Mouse (Mus musculus): ENCODE data around the gene Ppp1r9a. TPM values are rescaled to one million over a fixed set of nuclear protein-coding genes. Genes with fewer than 3 reads are reported as not detected.
A peak's percentile ranks its signal among the peaks of the same experiment; 100 is the strongest.

Ppp1r9a gene
- polyA plus RNA-seq, 1 experiment from 2014 or later, result 21.3 TPM

GRCm38 (mm10) chr6:5083957-5084356 lies 181.2 kb downstream of the Ppp1r9a start:
- Histone ChIP-seq H3K4me2 (ENCODE audit: low read length) (no peak overlapping the region), H3K27me3 (replicated peaks; ENCODE audit: control insufficient read depth, insufficient read depth, low read length) (no peaks in the 10 kb centered on the region), H3K27ac (ENCODE audit: low read depth, low read length) (no peak overlapping the region), H3K9ac (ENCODE audit: low read length) (no peak overlapping the region), H3K4me1 (ENCODE audit: control insufficient read depth, insufficient read depth, low read length) (peaks cover 6% of the 10 kb centered on the region; the same call in 1 of the 2 replicates), H3K9me3 (replicated peaks; ENCODE audit: control insufficient read depth, low read length) (no peaks in the 10 kb centered on the region), H3K4me3 (ENCODE audit: low read depth, low read length) (no peak overlapping the region), H3K36me3 (ENCODE audit: control insufficient read depth, insufficient read depth, low read length) (no peaks in the 10 kb centered on the region)
- ATAC-seq (no peak), DNase-seq (ENCODE audit: low spot score) (no peak)
- 65% methylated on average over 4 of the region's 4 CpGs for WGBS

- H3K4me3 ChIP-seq (ENCODE audit: low read depth, low read length), result no peak overlapping the region
- H3K4me1 ChIP-seq (ENCODE audit: control insufficient read depth, insufficient read depth, low read length), result no peaks in the 10 kb centered on the region
- no peaks in the 10 kb centered on the region for H3K36me3 ChIP-seq (ENCODE audit: control insufficient read depth, insufficient read depth, low read length)
- H3K9me3 ChIP-seq (replicated peaks; ENCODE audit: control insufficient read depth, low read length), result no peaks in the 10 kb centered on the region
- H3K27me3 ChIP-seq (replicated peaks; ENCODE audit: control insufficient read depth, insufficient read depth, low read length), result no peaks in the 10 kb centered on the region
- DNase-seq (ENCODE audit: low spot score) (no peak), ATAC-seq (no peak)
- H3K9ac ChIP-seq (ENCODE audit: low read length), result no peak overlapping the region
- no peak overlapping the region for H3K4me2 ChIP-seq (ENCODE audit: low read length)
- H3K27ac ChIP-seq (ENCODE audit: low read depth, low read length), result no peak overlapping the region
- WGBS, result 89% methylated on average over 7 of the region's 7 CpGs
These were observed 189.2 kb downstream of the Ppp1r9a start for GRCm38 (mm10) chr6:5091873-5092272.

- DNase-seq (ENCODE audit: low spot score), result no peak
- WGBS, result 91% methylated on average over 4 of the region's 4 CpGs
- H3K27me3 ChIP-seq (replicated peaks; ENCODE audit: control insufficient read depth, insufficient read depth, low read length), result no peaks in the 10 kb centered on the region
- H3K9ac ChIP-seq (ENCODE audit: low read length), result no peak overlapping the region
- no peaks in the 10 kb centered on the region for H3K4me1 ChIP-seq (ENCODE audit: control insufficient read depth, insufficient read depth, low read length)
- no peak overlapping the region for H3K4me2 ChIP-seq (ENCODE audit: low read length)
- H3K9me3 ChIP-seq (replicated peaks; ENCODE audit: control insufficient read depth, low read length), result no peaks in the 10 kb centered on the region
- no peak overlapping the region for H3K27ac ChIP-seq (ENCODE audit: low read depth, low read length)
- H3K4me3 ChIP-seq (ENCODE audit: low read depth, low read length), result no peak overlapping the region
- ATAC-seq, result no peak
- H3K36me3 ChIP-seq (ENCODE audit: control insufficient read depth, insufficient read depth, low read length), result no peaks in the 10 kb centered on the region
These were observed 190.1 kb downstream of the Ppp1r9a start for GRCm38 (mm10) chr6:5092795-5093194.

GRCm38 (mm10) chr6:5093516-5093915 lies 190.8 kb downstream of the Ppp1r9a start:
- DNase-seq (ENCODE audit: low spot score) (peak; percentile 23), ATAC-seq (no peak)
- Histone ChIP-seq H3K4me3 (ENCODE audit: low read depth, low read length) (no peak overlapping the region), H3K27me3 (replicated peaks; ENCODE audit: control insufficient read depth, insufficient read depth, low read length) (no peaks in the 10 kb centered on the region), H3K27ac (ENCODE audit: low read depth, low read length) (no peak overlapping the region), H3K4me1 (ENCODE audit: control insufficient read depth, insufficient read depth, low read length) (no peaks in the 10 kb centered on the region), H3K9me3 (replicated peaks; ENCODE audit: control insufficient read depth, low read length) (no peaks in the 10 kb centered on the region), H3K36me3 (ENCODE audit: control insufficient read depth, insufficient read depth, low read length) (no peaks in the 10 kb centered on the region), H3K9ac (ENCODE audit: low read length) (no peak overlapping the region), H3K4me2 (ENCODE audit: low read length) (no peak overlapping the region)
- WGBS, result 86% methylated on average over 4 of the region's 4 CpGs

GRCm38 (mm10) chr6:5095365-5095973 lies 192.8 kb downstream of the Ppp1r9a start:
- no peak overlapping the region for H3K4me2 ChIP-seq (ENCODE audit: low read length)
- no peaks in the 10 kb centered on the region for H3K9me3 ChIP-seq (replicated peaks; ENCODE audit: control insufficient read depth, low read length)
- H3K27ac ChIP-seq (ENCODE audit: low read depth, low read length), result no peak overlapping the region
- 92% methylated on average over 9 of the region's 9 CpGs for whole genome bisulfite sequencing
- no peaks in the 10 kb centered on the region for H3K27me3 ChIP-seq (replicated peaks; ENCODE audit: control insufficient read depth, insufficient read depth, low read length)
- H3K4me1 ChIP-seq (ENCODE audit: control insufficient read depth, insufficient read depth, low read length), result no peaks in the 10 kb centered on the region
- no peaks in the 10 kb centered on the region for H3K36me3 ChIP-seq (ENCODE audit: control insufficient read depth, insufficient read depth, low read length)
- DNase-seq (ENCODE audit: low spot score), result no peak
- H3K9ac ChIP-seq (ENCODE audit: low read length), result no peak overlapping the region
- ATAC-seq, result no peak
- no peak overlapping the region for H3K4me3 ChIP-seq (ENCODE audit: low read depth, low read length)

GRCm38 (mm10) chr6:5097309-5097708 lies 194.6 kb downstream of the Ppp1r9a start:
- DNase-seq (ENCODE audit: low spot score) (no peak), ATAC-seq (no peak)
- Histone ChIP-seq H3K27me3 (replicated peaks; ENCODE audit: control insufficient read depth, insufficient read depth, low read length) (no peaks in the 10 kb centered on the region), H3K27ac (ENCODE audit: low read depth, low read length) (no peak overlapping the region), H3K4me2 (ENCODE audit: low read length) (no peak overlapping the region), H3K4me3 (ENCODE audit: low read depth, low read length) (no peak overlapping the region), H3K36me3 (ENCODE audit: control insufficient read depth, insufficient read depth, low read length) (no peaks in the 10 kb centered on the region), H3K9me3 (replicated peaks; ENCODE audit: control insufficient read depth, low read length) (no peaks in the 10 kb centered on the region), H3K4me1 (ENCODE audit: control insufficient read depth, insufficient read depth, low read length) (no peaks in the 10 kb centered on the region), H3K9ac (ENCODE audit: low read length) (no peak overlapping the region)
- 60% methylated on average over 3 of the region's 3 CpGs for WGBS

- Histone ChIP-seq H3K4me3 (ENCODE audit: low read depth, low read length) (no peak overlapping the region), H3K27ac (ENCODE audit: low read depth, low read length) (no peak overlapping the region), H3K4me1 (ENCODE audit: control insufficient read depth, insufficient read depth, low read length) (no peaks in the 10 kb centered on the region), H3K4me2 (ENCODE audit: low read length) (no peak overlapping the region), H3K27me3 (replicated peaks; ENCODE audit: control insufficient read depth, insufficient read depth, low read length) (no peaks in the 10 kb centered on the region), H3K9ac (ENCODE audit: low read length) (no peak overlapping the region), H3K36me3 (ENCODE audit: control insufficient read depth, insufficient read depth, low read length) (no peaks in the 10 kb centered on the region), H3K9me3 (replicated peaks; ENCODE audit: control insufficient read depth, low read length) (no peaks in the 10 kb centered on the region)
- WGBS, result 44% methylated on average over 5 of the region's 5 CpGs
- ATAC-seq, result no peak
- no peak for DNase-seq (ENCODE audit: low spot score)
These were observed 196.6 kb downstream of the Ppp1r9a start for GRCm38 (mm10) chr6:5099282-5099681.

GRCm38 (mm10) chr6:5099842-5100241 lies 197.1 kb downstream of the Ppp1r9a start:
- Histone ChIP-seq H3K4me1 (ENCODE audit: control insufficient read depth, insufficient read depth, low read length) (no peaks in the 10 kb centered on the region), H3K36me3 (ENCODE audit: control insufficient read depth, insufficient read depth, low read length) (no peaks in the 10 kb centered on the region), H3K27ac (ENCODE audit: low read depth, low read length) (no peak overlapping the region), H3K4me3 (ENCODE audit: low read depth, low read length) (no peak overlapping the region), H3K4me2 (ENCODE audit: low read length) (no peak overlapping the region), H3K27me3 (replicated peaks; ENCODE audit: control insufficient read depth, insufficient read depth, low read length) (no peaks in the 10 kb centered on the region), H3K9ac (ENCODE audit: low read length) (no peak overlapping the region), H3K9me3 (replicated peaks; ENCODE audit: control insufficient read depth, low read length) (no peaks in the 10 kb centered on the region)
- DNase-seq (ENCODE audit: low spot score) (no peak), ATAC-seq (no peak)
- 73% methylated on average over 8 of the region's 8 CpGs for WGBS

- no peak overlapping the region for H3K4me2 ChIP-seq (ENCODE audit: low read length)
- ATAC-seq (no peak), DNase-seq (ENCODE audit: low spot score) (no peak)
- H3K27me3 ChIP-seq (replicated peaks; ENCODE audit: control insufficient read depth, insufficient read depth, low read length), result no peaks in the 10 kb centered on the region
- H3K27ac ChIP-seq (ENCODE audit: low read depth, low read length), result no peak overlapping the region
- H3K4me1 ChIP-seq (ENCODE audit: control insufficient read depth, insufficient read depth, low read length), result no peaks in the 10 kb centered on the region
- H3K4me3 ChIP-seq (ENCODE audit: low read depth, low read length), result no peak overlapping the region
- H3K9ac ChIP-seq (ENCODE audit: low read length), result no peak overlapping the region
- no peaks in the 10 kb centered on the region for H3K36me3 ChIP-seq (ENCODE audit: control insufficient read depth, insufficient read depth, low read length)
- H3K9me3 ChIP-seq (replicated peaks; ENCODE audit: control insufficient read depth, low read length), result no peaks in the 10 kb centered on the region
- WGBS, result 79% methylated on average over 10 of the region's 10 CpGs
These were observed 197.6 kb downstream of the Ppp1r9a start for GRCm38 (mm10) chr6:5100347-5100746.

Measured in forebrain, embryonic 14.5 days (tissue).